Mouse (Mus musculus) lung, postnatal 25 days (tissue): ENCODE measurements around the gene Nr2f2.

Source experiments
- DNase-seq: peaks from one replicate; pipeline ENCODE4 v3.0.0; 2022; ENCODE audit warnings: low spot score

Gene Nr2f2

GRCm38 (mm10) chr7:70365941-70366807 lies at the start of gene Nr2f2:
Gene Nr2f2 (minus strand): TSS chr7:70366735.
- DNase-seq = no peak

- DNase-seq = no peak
Observed at GRCm38 (mm10) chr7:70414461-70414860, 47.9 kb upstream of the Nr2f2 start.

GRCm38 (mm10) chr7:70413646-70414045 lies 47.1 kb upstream of the Nr2f2 start:
- peak; percentile 35 for DNase-seq

GRCm38 (mm10) chr7:70412900-70413299 lies 46.4 kb upstream of the Nr2f2 start:
- no peak for DNase-seq

GRCm38 (mm10) chr7:70410350-70410749 lies 43.8 kb upstream of the Nr2f2 start:
- no peak for DNase-seq

GRCm38 (mm10) chr7:70409890-70410289 lies 43.4 kb upstream of the Nr2f2 start:
- DNase-seq = no peak

- no peak for DNase-seq
Observed at GRCm38 (mm10) chr7:70408814-70409213, 42.3 kb upstream of the Nr2f2 start.

GRCm38 (mm10) chr7:70407123-70407522 lies 40.6 kb upstream of the Nr2f2 start:
- no peak for DNase-seq

- no peak for DNase-seq
Observed at GRCm38 (mm10) chr7:70406527-70406926, 40.0 kb upstream of the Nr2f2 start.

- no peak for DNase-seq
Observed at GRCm38 (mm10) chr7:70405466-70405865, 38.9 kb upstream of the Nr2f2 start.

GRCm38 (mm10) chr7:70382828-70383227 lies 16.3 kb upstream of the Nr2f2 start:
- DNase-seq = no peak

- no peak for DNase-seq
Observed at GRCm38 (mm10) chr7:70381409-70382244, 15.1 kb upstream of the Nr2f2 start.

- no peak for DNase-seq
Observed at GRCm38 (mm10) chr7:70380943-70381342, 14.4 kb upstream of the Nr2f2 start.

GRCm38 (mm10) chr7:70380246-70380645 lies 13.7 kb upstream of the Nr2f2 start:
- DNase-seq = no peak

GRCm38 (mm10) chr7:70370552-70371262 lies 4.2 kb upstream of the Nr2f2 start:
- DNase-seq = no peak

GRCm38 (mm10) chr7:70369731-70370551 lies 3.4 kb upstream of the Nr2f2 start:
- DNase-seq = no peak

GRCm38 (mm10) chr7:70369061-70369730 lies 2.7 kb upstream of the Nr2f2 start:
- no peak for DNase-seq

- DNase-seq = no peak
Observed at GRCm38 (mm10) chr7:70368751-70369060, 2.2 kb upstream of the Nr2f2 start.

- no peak for DNase-seq
Observed at GRCm38 (mm10) chr7:70368268-70368655, 1.7 kb upstream of the Nr2f2 start.

- DNase-seq = no peak
Observed at GRCm38 (mm10) chr7:70367591-70368267, 1.2 kb upstream of the Nr2f2 start.

GRCm38 (mm10) chr7:70366808-70367095 lies 217 bp upstream of the Nr2f2 start:
- DNase-seq = no peak
